Mouse (Mus musculus) brain, embryonic 14.5 days (tissue): ENCODE data around the gene Omp. TPM values are rescaled to one million over a fixed set of nuclear protein-coding genes. Genes with fewer than 3 reads are reported as not detected.

ENCODE experiments used
- DNase-seq: peaks from one replicate; pipeline ENCODE4 v3.0.0-alpha.2; 2011; ENCODE audit warnings: low read depth
- CTCF ChIP-seq: fragments of 200-500 bp; IDR thresholded peaks from 2 replicates; pipeline ENCODE4 v1.5.1; 2012; ENCODE audit warnings: inconsistent platforms, mild to moderate bottlenecking, moderate library complexity, borderline replicate concordance; ENCODE audit not compliant: insufficient read depth, insufficient read length; ENCODE audit errors: extremely low read depth
- POLR2A ChIP-seq: fragments of 200-500 bp; IDR thresholded peaks from 2 replicates; pipeline ENCODE4 v1.6.1; 2012; ENCODE audit warnings: mild to moderate bottlenecking, inconsistent platforms, borderline replicate concordance; ENCODE audit not compliant: poor library complexity, insufficient read depth, insufficient read length, severe bottlenecking; ENCODE audit errors: extremely low read depth
- polyA plus RNA-seq: library from polyadenylated mRNA; depleted of rRNA; stranded (reverse); fragments of >200 nt; gene quantifications from 2 replicates; pipeline ENCODE4 v1.2.3, GENCODE M21; 2012

Omp gene
- polyA plus RNA-seq, 1 experiment, result 0.33 TPM

DNA sequence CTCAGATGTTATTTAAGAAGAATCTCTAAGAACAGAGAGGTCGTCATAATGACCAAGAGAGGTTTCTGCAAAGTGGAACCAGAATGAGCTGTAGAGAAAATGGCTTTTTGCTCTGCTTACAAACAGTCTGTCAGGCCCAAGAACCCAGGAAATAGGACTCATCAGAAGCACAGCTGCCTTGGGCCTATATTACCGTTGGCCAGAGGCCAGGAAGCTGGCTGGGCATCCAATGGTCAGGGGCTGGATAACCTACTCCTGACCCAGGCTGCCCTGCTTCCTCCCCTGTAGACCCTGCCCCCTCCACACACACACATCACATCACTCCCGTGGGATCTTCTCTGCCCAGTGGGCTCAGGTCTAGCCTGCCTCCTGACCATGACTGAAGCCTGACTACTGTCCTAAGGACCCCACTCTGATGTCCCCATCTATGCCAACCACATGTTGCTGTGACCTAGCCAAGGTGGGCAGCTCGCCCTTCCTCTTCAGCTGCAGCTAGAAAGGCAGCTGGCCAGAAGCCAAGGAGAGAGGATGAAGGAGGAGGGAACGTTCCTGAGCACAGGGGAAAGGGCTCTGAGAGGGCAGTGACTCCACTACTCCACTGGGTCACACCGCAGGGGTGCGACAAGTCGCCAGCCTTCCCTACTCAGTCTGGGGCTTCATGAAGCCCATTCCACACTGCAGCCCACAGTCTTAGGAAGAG lies 14.9 kb upstream of the Omp start:
- TF ChIP-seq CTCF (no peak), POLR2A (no peak)
- no peak for DNase-seq

- TF ChIP-seq CTCF (no peak), POLR2A (no peak)
- no peak for DNase-seq
These were observed 13.2 kb upstream of the Omp start for GRCm38 (mm10) chr7:98158481-98158880.

- no peak for DNase-seq
- no peak for TF ChIP-seq CTCF
- no peak for TF ChIP-seq POLR2A
These were observed 12.5 kb upstream of the Omp start for GRCm38 (mm10) chr7:98157636-98158332.

GRCm38 (mm10) chr7:98156280-98156665 lies 11.0 kb upstream of the Omp start:
- no peak for DNase-seq
- TF ChIP-seq CTCF, result no peak
- TF ChIP-seq POLR2A, result no peak

DNA sequence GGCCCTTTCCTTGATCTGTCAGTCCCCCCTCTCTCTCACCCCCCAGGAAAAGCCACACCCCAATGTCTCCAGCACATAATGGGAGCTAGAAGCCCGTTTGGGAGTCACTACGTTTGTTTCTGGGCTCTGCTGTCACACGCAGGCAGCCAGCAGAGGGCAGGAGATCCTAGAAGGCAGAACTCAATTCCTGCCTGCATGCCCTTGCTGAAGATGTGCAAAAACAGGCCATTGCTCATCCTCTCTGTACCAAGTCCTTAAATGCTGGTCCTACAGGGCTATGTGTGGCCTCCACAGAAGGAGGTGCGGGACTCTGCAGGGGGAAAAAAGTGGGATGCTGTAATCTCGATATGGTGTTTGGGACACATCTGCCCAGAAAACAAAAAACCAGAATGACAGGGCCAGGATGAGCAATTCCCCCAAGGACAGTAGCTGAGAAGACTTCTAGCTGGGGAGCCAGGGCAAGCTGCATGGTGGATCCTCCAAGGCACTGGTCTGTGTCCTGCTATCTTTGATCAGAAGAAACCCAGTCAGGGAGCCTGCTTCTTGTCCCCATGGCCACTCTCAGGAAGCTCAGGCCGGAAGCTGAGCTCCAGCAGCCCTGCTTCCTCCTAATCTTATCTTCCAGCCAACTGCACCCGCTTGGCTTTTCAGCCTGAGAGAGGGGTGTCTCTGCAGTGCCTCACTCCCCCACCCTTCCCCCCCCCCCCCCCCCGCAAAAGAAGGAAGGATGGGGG lies 10.4 kb upstream of the Omp start:
- peak; percentile 85 for DNase-seq
- TF ChIP-seq CTCF (peak; percentile 92), POLR2A (no peak)

DNA sequence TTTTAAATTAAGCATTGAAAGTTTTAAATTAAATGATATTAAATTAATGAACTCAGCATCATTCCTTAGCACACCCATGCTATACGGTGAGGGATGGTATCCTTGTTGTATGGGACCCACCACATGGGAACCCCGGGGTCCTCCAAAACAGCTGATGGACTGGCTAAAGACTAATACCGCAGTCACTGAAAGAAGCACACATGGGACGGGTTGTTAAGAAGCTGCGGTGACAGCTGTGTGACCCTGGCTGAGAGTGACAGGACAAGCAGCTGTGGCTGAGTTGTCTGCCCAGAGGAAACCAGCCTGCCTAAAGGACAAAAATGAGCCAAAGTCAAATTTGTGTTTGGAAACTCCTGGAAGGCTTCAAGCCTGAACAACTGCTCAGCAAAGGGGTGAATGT lies 8.6 kb upstream of the Omp start:
- no peak for DNase-seq
- TF ChIP-seq CTCF, result no peak
- TF ChIP-seq POLR2A, result no peak

DNA sequence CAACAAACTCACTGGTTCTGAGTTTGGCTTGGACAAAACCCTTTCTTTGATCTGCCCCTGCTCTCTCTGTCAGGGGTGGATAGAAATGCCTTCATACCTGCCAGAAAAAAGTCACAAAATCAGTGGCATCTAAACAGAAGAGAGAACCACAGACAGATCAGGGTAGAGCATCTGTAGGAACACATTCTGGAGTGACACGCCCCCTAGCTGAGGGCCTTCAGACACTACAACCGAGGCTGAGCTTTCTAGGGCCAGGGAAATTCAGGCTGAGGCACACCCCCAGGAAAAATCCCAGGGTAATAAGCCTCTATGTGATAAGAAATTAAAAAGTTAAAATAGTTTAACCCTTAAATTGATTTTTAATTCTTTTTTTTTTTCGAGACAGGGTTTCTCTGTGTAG lies 8.0 kb upstream of the Omp start:
- TF ChIP-seq POLR2A, result no peak
- peak; percentile 32; the same call in 1 of the 2 replicates for TF ChIP-seq CTCF
- no peak for DNase-seq

DNA sequence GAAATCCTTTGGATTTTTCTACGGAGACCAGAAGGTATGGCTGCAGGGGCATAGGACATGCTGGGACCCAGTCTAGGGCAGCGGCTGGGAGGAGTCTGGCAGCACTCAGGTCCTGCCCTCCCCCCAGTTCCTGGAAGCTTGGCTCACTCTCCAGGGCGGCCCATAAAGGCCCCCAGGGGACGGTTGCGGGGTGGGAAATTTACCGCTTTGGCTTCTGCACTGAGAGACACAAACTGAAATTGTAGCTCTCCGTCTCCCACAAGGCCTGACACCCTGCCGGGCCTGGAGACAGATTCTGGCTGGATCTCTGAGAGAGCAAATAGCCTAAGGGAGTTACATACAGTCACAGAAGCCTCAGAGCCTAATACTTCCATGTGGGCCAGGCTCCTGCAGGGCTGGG lies 7.1 kb upstream of the Omp start:
- no peak for DNase-seq
- TF ChIP-seq CTCF (no peak), POLR2A (no peak)

DNA sequence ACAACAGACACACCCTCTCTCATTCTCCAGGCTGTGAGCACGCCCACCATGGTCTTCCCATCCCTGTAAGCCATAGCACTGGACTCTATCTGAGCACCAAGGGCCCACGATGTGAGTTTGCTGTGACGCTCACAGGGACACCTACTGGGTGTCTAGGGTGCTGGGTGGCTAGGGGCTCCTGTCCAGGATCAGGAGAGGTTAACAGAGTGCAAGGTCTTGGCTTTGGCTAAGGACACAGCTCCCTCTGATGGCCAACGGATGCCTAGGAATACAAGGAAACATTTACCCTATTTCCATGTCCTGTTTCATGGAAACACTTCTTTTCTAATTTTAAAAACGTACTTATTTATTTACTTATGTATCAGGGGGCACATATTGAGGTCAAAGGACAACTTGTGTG lies 5.2 kb upstream of the Omp start:
- no peak for DNase-seq
- no peak for TF ChIP-seq CTCF
- TF ChIP-seq POLR2A, result no peak

DNA sequence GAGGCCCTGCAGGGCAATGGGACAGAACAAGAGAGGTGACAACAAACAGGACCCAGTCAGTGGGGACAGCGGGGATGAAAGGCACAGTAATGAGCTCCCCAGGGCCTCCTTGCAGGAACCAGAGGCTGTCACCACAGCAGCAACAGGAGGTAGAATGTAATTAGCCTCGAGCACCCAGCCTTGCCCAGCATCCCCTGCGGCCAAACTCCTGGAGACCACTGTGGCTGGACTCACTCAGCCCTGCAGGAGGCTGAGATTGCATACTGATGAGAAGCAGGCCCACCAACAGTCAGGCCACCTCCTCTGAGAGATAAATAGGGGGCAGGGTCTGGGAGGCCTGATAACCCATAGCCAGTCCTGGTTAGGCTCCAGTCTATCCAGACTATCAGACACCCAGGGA lies 4.5 kb upstream of the Omp start:
- DNase-seq, result no peak
- no peak for TF ChIP-seq CTCF

DNA sequence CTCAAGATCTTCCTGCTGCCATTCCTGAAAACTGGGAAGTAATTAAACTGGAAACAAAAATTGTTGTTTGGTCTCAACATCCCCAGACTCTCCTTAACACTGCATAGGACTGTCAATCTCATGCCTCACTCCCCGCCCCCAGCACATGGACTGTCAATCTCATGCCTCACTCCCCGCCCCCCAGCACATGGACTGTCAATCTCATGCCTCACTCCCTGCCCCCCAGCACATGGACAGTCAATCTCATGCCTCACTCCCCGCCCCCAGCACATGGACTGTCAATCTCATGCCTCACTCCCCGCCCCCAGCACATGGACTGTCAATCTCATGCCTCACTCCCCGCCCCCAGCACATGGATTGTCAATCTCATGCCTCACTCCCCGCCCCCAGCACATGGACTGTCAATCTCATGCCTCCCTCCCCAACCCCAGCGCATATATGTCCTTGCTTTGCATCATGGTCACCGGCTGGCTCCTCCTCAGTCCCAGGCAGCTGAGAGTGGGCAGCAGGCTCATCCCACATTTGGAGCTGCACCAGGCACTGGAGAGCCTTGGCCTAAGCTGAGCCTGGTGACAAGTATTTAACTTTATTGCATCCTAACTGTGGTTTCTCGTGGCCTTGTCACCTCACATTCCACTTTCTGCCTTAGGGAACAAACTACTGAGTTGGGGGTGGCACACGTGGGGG lies 3.6 kb upstream of the Omp start:
- DNase-seq, result peak; percentile 81
- no peak for TF ChIP-seq CTCF
- TF ChIP-seq POLR2A, result no peak
